Mouse (Mus musculus): ENCODE results near the gene Socs4. TPM values are rescaled to one million over a fixed set of nuclear protein-coding genes. Genes with fewer than 3 reads are reported as not detected.

The Socs4 gene
- total and polyA plus RNA-seq, 3 experiments: 7.0 to 25.1 (median 13.2) TPM

- TF ChIP-seq NRF1 (IDR thresholded peaks at IDR 0.05; ENCODE audit: low read depth, low read length): peak; percentile 41; the same call in 1 of the 2 replicates
- TF ChIP-seq MAX (IDR thresholded peaks at IDR 0.05; ENCODE audit: low read length): peak; percentile 90
- no peak for TF ChIP-seq RAD21 (IDR thresholded peaks at IDR 0.05; ENCODE audit: low read depth, low read length)
These were observed 21.2 kb downstream of the Socs4 start, which contains the start of gene Mapk1ip1l (continued) for GRCm38 (mm10) chr14:47297785-47298407.

GRCm38 (mm10) chr14:47298408-47298792 lies 21.7 kb downstream of the Socs4 start:
- peak overlapping the region; percentile 72; the same call in 1 of the 2 replicates for H3K27ac ChIP-seq (ENCODE audit: insufficient read depth, low read depth)
- H3K36me3 ChIP-seq (replicated peaks in 1 of 2; ENCODE audit: control insufficient read depth in 1 of 2, insufficient read depth in 1 of 2, low read length in 1 of 2): peaks cover 14 to 29% of the 10 kb centered on the region in 2 experiments
- TF ChIP-seq SIN3A (IDR thresholded peaks at IDR 0.05; ENCODE audit: low read length) (no peak), TBP (conservative IDR thresholded peaks at IDR 0.05; ENCODE audit: low read depth, low read length) (no peak), SMC3 (IDR thresholded peaks at IDR 0.05; ENCODE audit: low read depth, low read length) (no peak), IRF4 (IDR thresholded peaks at IDR 0.05; ENCODE audit: low read depth, low read length) (no peak), MXI1 (IDR thresholded peaks at IDR 0.05; ENCODE audit: low read depth, low read length) (no peak)
- peaks cover 0 to 67% of the 10 kb centered on the region in 2 experiments; a peak in 3 of 4 replicates for H3K4me1 ChIP-seq (ENCODE audit: control insufficient read depth in 1 of 2, insufficient read depth in 2 of 2)
- in situ Hi-C loops (cut with MboI; ENCODE audit: low pct_ligation_motif_present, low pct_unique_long_range_greater_than_20kb, low sequenced_read_pairs) (no loop called here), dilution Hi-C loops (cut with MboI; ENCODE audit: extremely low pct_ligation_motif_present, extremely low pct_unique_long_range_greater_than_20kb, low sequenced_read_pairs) (no loop called here)
- H3K9ac ChIP-seq (ENCODE audit: insufficient read depth, low read depth): peak overlapping the region; percentile 94
- H3K9me3 ChIP-seq (replicated peaks; ENCODE audit: low read length): no peaks in the 10 kb centered on the region
- peak overlapping the region; percentile 65 to 97 (median 83) for H3K4me3 ChIP-seq (replicated peaks in 1 of 3; ENCODE audit: low read depth in 2 of 3, low read length in 2 of 3, poor library complexity in 1 of 3)
- DNase-seq (ENCODE audit: extremely low read depth): no peak
- H3K27me3 ChIP-seq (replicated peaks): no peaks in the 10 kb centered on the region
- H3K79me2 ChIP-seq (replicated peaks; ENCODE audit: control insufficient read depth, extremely low read depth, insufficient read depth, poor library complexity, severe bottlenecking): peaks cover 52% of the 10 kb centered on the region
- peak overlapping the region; percentile 98; the same call in 1 of the 2 replicates for H3K4me2 ChIP-seq (ENCODE audit: insufficient read depth, low read depth, poor library complexity, severe bottlenecking)

- peak overlapping the region; percentile 65 to 97 (median 83) for H3K4me3 ChIP-seq (replicated peaks in 1 of 3; ENCODE audit: low read depth in 2 of 3, low read length in 2 of 3, poor library complexity in 1 of 3)
- peak overlapping the region; percentile 98 for H3K4me2 ChIP-seq (ENCODE audit: insufficient read depth, low read depth, poor library complexity, severe bottlenecking)
- no peaks in the 10 kb centered on the region for H3K27me3 ChIP-seq (replicated peaks)
- peaks cover 15 to 31% of the 10 kb centered on the region in 2 experiments for H3K36me3 ChIP-seq (replicated peaks in 1 of 2; ENCODE audit: control insufficient read depth in 1 of 2, insufficient read depth in 1 of 2, low read length in 1 of 2)
- dilution Hi-C loops (cut with MboI; ENCODE audit: extremely low pct_ligation_motif_present, extremely low pct_unique_long_range_greater_than_20kb, low sequenced_read_pairs) (no loop called here), in situ Hi-C loops (cut with MboI; ENCODE audit: low pct_ligation_motif_present, low pct_unique_long_range_greater_than_20kb, low sequenced_read_pairs) (no loop called here)
- peaks cover 0 to 68% of the 10 kb centered on the region in 2 experiments; a peak in 3 of 4 replicates for H3K4me1 ChIP-seq (ENCODE audit: control insufficient read depth in 1 of 2, insufficient read depth in 2 of 2)
- peak overlapping the region; percentile 46 for H3K27ac ChIP-seq (ENCODE audit: insufficient read depth, low read depth)
- H3K9ac ChIP-seq (ENCODE audit: insufficient read depth, low read depth): peak overlapping the region; percentile 94
- peaks cover 56% of the 10 kb centered on the region for H3K79me2 ChIP-seq (replicated peaks; ENCODE audit: control insufficient read depth, extremely low read depth, insufficient read depth, poor library complexity, severe bottlenecking)
- DNase-seq (ENCODE audit: extremely low read depth): peak; percentile 52
- H3K9me3 ChIP-seq (replicated peaks; ENCODE audit: low read length): no peaks in the 10 kb centered on the region
- TF ChIP-seq MAX (IDR thresholded peaks at IDR 0.05; ENCODE audit: low read length) (peak; percentile 88), USF2 (conservative IDR thresholded peaks at IDR 0.05; ENCODE audit: low read depth, low read length) (no peak), KAT2A (IDR thresholded peaks at IDR 0.05; ENCODE audit: insufficient replicate concordance, low read length) (no peak), BHLHE40 (IDR thresholded peaks at IDR 0.05; ENCODE audit: low read depth, low read length) (peak; percentile 43; the same call in 1 of the 2 replicates), NELFE (IDR thresholded peaks at IDR 0.05; ENCODE audit: low read depth, low read length) (no peak), MXI1 (IDR thresholded peaks at IDR 0.05; ENCODE audit: low read depth, low read length) (peak; percentile 95), CTCF (conservative IDR thresholded peaks at IDR 0.05 in 1 of 2, IDR thresholded peaks at IDR 0.05 in 1 of 2; ENCODE audit: low read depth in 2 of 2, low read length in 2 of 2) (no peak), ZKSCAN1 (IDR thresholded peaks at IDR 0.05; ENCODE audit: borderline replicate concordance, low read depth, low read length) (no peak), MYC (IDR thresholded peaks at IDR 0.05; ENCODE audit: low read depth, low read length) (peak; percentile 94), ETS1 (conservative IDR thresholded peaks at IDR 0.05; ENCODE audit: low read depth, low read length) (no peak), CHD2 (IDR thresholded peaks at IDR 0.05; ENCODE audit: low read length) (no peak), RAD21 (IDR thresholded peaks at IDR 0.05; ENCODE audit: low read depth, low read length) (no peak), POLR2A (IDR thresholded peaks at IDR 0.05; ENCODE audit: low read depth, low read length) (peak; percentile 33; the same call in 1 of the 2 replicates), JUN (IDR thresholded peaks at IDR 0.05; ENCODE audit: insufficient read depth, low read depth, low read length) (no peak), SMC3 (IDR thresholded peaks at IDR 0.05; ENCODE audit: low read depth, low read length) (no peak), PAX5 (IDR thresholded peaks at IDR 0.05; ENCODE audit: low read length) (no peak), TBP (conservative IDR thresholded peaks at IDR 0.05; ENCODE audit: low read depth, low read length) (no peak), MEF2A (IDR thresholded peaks at IDR 0.05; ENCODE audit: borderline replicate concordance, low read depth, low read length) (no peak), ZMIZ1 (IDR thresholded peaks at IDR 0.05; ENCODE audit: low read depth, low read length) (no peak), MAFK (IDR thresholded peaks at IDR 0.05; ENCODE audit: insufficient replicate concordance, low read length) (no peak), SIN3A (IDR thresholded peaks at IDR 0.05; ENCODE audit: low read length) (peak; percentile 78), ZNF384 (IDR thresholded peaks at IDR 0.05; ENCODE audit: low read depth, low read length) (0 out of 2 replicates have a peak, but pooled peaks have one; percentile 41), CHD1 (IDR thresholded peaks at IDR 0.05; ENCODE audit: low read depth, low read length) (no peak), TCF12 (IDR thresholded peaks at IDR 0.05; ENCODE audit: low read depth, low read length) (no peak), UBTF (IDR thresholded peaks at IDR 0.05; ENCODE audit: low read depth, low read length) (no peak), E2F4 (IDR thresholded peaks at IDR 0.05; ENCODE audit: insufficient replicate concordance, low read depth, low read length) (no peak), ZC3H11A (IDR thresholded peaks at IDR 0.05; ENCODE audit: low read depth, low read length) (no peak)
These were observed 22.1 kb downstream of the Socs4 start for GRCm38 (mm10) chr14:47298819-47299261.
